Mouse (Mus musculus) monocyte, adult 5-6 weeks (primary cell): ENCODE results near the gene Slc27a3. TPM values are rescaled to one million over a fixed set of nuclear protein-coding genes. Genes with fewer than 3 reads are reported as not detected.

Source experiments
- ATAC-seq: fragments of 153-309, 156-312 bp; replicated peaks from 2 replicates; pipeline ENCODE4 v1.8.0; 2017; ENCODE audit warnings: mild to moderate bottlenecking; ENCODE audit not compliant: low TSS enrichment, insufficient number of reproducible peaks, severe bottlenecking, poor library complexity, low FRiP score
- total RNA-seq: library from RNA; stranded (forward); fragments of 200-1000, 200-491, 200-594 nt; gene quantifications from 3 replicates; pipeline ENCODE4 v1.2.3, GENCODE M21; 2017

Slc27a3 gene
- total RNA-seq, 1 experiment from 2014 or later: not detected

GRCm38 (mm10) chr3:90395629-90396028 is 5.9 kb upstream of the Slc27a3 start:
- ATAC-seq: no peak

GRCm38 (mm10) chr3:90392661-90393060 is 2.9 kb upstream of the Slc27a3 start:
- no peak for ATAC-seq

- no peak for ATAC-seq
These were observed 2.2 kb upstream of the Slc27a3 start for GRCm38 (mm10) chr3:90391941-90392340.

DNA sequence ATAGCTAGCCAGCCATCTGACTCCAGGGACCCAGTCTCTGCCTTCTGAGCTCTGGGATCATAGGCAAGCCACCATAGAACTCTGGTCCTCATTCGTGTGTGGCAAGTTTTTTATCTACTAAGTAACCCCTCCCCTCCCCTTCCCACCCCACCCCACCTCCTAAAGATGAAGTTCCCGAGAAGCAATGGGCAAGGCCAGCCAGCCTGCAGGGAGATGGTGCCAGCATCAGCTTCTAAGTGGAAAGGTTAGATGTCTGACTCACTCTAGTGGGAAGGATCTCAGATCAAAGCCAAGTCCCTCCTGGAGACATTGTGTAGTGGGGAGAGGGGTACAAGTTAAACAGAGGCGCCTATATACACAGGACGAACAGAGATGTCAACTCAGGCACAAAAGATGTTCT is 1.3 kb upstream of the Slc27a3 start:
- ATAC-seq: no peak

DNA sequence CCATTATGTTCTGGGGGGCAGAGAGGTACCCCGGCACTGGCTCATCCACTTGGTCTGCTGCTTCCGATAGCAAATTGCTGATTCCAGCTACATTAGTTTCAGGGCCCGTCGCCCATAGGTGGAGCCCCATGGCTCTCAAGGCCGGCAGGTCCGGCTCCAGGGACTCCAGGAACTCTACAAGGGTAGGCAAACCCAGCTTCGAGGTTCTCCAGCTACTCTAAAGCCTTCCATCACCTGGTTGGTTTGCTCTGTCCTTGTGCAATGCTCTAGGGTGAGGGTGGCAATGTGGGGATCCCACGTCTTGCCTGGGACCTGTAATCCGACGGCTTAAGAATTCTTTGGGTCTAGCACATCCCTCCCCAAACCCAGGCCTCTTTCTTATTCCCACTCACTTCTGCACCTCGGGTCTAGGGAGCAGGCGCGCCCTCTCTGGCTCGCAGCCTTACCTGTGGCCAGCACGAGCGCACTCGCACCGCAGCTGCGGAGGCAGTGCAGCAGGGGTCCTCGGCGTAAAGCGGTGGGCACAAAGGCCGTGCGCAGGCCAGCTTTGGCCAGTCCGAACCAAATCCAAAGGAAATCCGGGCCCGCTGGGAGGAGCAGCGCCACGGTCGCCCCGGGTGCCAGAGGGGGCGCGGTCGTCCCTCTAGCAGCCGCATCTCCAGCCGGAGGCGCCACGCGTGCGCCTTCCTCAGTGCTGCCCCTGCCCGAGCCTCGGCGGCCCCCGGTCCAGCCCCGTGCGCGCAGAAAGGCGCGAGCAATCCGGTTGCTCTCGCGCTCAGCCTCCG is 820 bp downstream of the Slc27a3 start:
- ATAC-seq: no peak

DNA sequence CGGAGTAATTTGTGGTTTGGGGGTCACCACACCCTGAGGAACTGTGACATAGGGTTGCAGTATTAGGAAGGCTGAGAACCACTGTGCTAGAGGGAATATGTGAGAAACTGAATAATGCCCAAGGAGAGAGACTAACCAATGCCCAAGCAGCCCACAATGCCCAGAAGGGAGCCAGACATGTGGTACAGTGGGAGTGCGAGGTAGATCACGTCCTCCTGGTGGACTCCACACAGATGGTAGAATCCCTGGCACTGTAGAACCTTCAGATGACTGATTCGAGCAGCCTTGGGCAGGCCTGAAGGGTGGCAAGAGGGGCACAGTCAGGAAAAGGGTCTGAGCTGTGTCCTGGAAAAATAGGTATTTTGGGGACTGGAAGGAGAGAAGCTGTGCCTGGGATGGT is 1.5 kb downstream of the Slc27a3 start:
- ATAC-seq: no peak

DNA sequence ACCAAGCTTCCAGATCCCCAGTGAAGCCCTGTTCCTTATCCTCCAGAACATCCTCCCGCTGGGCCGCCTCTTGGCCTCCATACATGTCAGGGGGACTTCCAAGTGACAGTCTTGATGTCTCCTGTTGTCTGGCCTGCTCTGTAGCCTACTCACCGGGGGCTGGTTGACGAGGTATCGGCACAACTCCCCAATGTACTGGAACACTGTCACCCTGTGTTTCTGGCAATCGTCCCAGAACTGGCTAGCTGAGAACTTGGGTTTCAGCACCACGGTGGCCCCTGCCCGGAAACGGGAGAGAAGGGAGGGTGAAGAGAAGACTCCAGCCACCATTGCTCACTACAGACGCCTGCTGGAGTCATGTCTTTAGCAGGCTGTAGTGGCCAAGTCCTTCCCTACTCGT is 2.3 kb downstream of the Slc27a3 start:
- ATAC-seq: no peak

- ATAC-seq: no peak
These were observed 2.9 kb downstream of the Slc27a3 start for GRCm38 (mm10) chr3:90386817-90387216.

DNA sequence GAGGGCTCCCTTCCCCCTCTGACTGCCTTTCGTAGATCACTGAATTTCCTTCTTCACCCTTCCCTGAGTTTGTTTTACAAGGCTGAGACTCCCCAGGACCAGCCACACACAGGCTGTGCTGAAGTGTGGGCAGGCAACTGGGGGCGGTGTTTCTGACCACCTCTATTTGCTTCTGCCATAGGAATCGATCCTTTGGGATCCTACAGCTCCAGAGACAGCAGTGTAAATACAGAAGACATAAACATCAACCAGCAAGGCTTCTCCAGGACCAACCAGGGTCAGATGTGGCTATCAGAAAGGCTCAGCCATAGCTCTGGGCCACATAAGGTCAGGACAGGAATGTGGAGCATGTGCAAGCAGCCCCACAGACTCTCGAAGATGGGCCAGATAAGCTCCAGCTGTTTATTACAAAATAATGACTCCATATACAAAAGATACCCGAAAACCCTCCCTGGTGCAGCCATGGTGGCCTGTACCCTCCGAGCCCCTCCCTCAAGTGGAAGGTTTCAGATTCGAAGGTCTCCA is 4.8 kb downstream of the Slc27a3 start:
- no peak for ATAC-seq

DNA sequence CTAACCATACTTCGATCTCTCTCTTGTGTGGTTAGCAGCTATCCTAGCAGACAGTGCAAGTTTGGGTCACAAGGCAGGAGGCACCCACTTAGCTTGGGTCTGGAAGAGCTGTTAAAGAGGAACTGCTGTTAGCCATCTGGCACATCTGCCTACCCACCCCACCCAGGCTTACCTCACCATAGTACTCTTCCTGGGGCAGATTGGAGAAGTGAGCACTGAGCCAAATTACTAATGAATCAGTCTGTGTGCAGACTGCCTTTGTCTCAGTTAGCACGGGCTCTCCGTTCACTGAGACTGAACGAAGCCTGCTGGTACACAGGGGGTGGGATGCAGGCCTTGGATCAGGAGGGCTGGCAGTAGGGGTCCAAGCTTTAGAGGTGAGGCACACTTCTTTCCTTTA is 6.0 kb downstream of the Slc27a3 start:
- ATAC-seq: peak; percentile 95

- no peak for ATAC-seq
These were observed 8.0 kb downstream of the Slc27a3 start for GRCm38 (mm10) chr3:90381727-90382126.

DNA sequence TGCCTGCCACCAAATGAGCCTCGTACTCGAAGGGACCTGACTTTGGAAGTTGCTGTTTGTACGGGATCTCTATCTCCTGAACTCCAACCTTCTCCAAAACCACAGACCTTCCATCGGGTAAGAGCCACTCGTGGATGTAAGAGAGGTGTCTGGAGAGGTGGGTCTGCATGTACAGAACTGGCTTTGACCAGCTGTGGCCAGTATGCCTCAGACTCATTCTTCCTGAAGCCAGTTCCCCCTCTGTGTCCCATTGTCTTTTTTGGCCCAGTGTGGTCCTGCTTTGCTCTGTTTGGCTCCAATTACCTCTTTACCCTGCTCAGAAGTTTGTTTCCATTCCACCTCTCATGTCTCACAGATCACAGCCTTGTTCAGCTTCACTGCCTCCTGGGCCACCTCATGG is 11.2 kb downstream of the Slc27a3 start:
- no peak for ATAC-seq

DNA sequence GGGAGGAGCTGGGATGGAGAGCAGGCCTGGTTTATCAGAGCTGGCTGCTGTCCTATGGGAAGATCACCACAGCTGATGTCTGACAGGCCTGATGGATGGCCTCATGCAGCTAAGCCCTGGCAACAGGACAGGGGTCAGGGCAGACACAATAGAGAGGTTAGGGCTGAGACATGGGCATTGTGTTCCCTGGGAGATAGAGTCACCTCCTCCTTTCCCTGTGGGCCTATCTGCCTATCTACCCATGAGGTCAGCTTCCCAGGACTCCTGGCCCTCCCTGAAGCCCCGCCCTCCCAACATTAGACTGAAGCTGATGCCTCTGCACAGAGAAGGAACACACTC is 13.5 kb downstream of the Slc27a3 start:
- no peak for ATAC-seq

GRCm38 (mm10) chr3:90375562-90376246 is 14.0 kb downstream of the Slc27a3 start:
- ATAC-seq: no peak

- ATAC-seq: 0 out of 2 replicates have a peak, but pooled peaks have one; percentile 9
These were observed 15.4 kb downstream of the Slc27a3 start for GRCm38 (mm10) chr3:90374368-90374767.

- peak; percentile 74 for ATAC-seq
These were observed 16.2 kb downstream of the Slc27a3 start for GRCm38 (mm10) chr3:90373432-90374028.

GRCm38 (mm10) chr3:90372817-90373216 is 16.9 kb downstream of the Slc27a3 start:
- no peak for ATAC-seq

DNA sequence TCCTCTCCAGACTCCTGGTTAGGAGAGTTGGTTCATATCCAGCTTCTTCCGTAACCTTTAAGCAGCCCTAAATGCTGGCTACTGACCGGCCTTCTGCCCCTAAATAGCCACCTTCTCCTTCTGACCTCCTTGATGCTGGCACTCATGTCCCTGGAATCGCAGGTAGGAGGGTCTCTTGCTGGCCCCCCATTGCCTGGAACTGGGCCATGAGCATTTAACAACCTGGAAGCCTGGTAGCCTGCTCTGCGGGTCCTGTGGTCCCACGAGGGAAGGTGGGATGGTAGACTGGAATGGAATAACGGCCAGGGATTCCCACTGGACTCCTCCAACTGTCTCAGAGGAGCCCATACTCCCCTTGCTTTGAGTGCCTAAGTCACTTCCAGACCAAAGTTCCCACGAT is 17.9 kb downstream of the Slc27a3 start:
- ATAC-seq: no peak

DNA sequence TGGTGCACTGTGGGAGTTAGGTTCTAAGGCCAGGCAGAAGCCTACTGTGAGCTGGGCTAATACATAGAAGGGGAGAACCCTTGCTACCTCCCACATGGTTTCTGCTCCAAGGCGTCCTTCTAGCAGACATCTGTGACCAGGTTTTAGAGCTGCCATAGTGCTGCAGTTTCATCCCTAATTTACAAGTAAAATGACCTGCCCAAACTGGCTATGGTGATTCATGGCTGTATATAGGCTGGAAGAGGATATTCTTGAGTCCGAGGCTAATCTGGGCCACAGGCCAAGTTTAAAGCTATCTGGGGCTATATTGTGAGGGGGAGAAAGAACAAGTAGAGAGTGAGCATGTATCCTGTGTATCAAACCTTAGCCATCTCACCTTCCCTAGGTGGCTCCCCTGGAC is 20.7 kb downstream of the Slc27a3 start:
- no peak for ATAC-seq
